Mouse (Mus musculus) lung, adult 2 months (tissue): ENCODE measurements around the gene Nop10.

ENCODE experiments used
- CTCF ChIP-seq: fragments of 200-500 bp; IDR thresholded peaks from 2 replicates; pipeline ENCODE4 v1.5.1; 2011; ENCODE audit warnings: mild to moderate bottlenecking, low read length, control low read depth; ENCODE audit not compliant: insufficient read depth
- POLR2A ChIP-seq: fragments of 200-500 bp; IDR thresholded peaks from 2 replicates; pipeline ENCODE4 v1.6.1; 2011; ENCODE audit warnings: low read depth, mild to moderate bottlenecking, control low read depth, low read length, borderline replicate concordance; ENCODE audit errors: extremely low read depth

DNA sequence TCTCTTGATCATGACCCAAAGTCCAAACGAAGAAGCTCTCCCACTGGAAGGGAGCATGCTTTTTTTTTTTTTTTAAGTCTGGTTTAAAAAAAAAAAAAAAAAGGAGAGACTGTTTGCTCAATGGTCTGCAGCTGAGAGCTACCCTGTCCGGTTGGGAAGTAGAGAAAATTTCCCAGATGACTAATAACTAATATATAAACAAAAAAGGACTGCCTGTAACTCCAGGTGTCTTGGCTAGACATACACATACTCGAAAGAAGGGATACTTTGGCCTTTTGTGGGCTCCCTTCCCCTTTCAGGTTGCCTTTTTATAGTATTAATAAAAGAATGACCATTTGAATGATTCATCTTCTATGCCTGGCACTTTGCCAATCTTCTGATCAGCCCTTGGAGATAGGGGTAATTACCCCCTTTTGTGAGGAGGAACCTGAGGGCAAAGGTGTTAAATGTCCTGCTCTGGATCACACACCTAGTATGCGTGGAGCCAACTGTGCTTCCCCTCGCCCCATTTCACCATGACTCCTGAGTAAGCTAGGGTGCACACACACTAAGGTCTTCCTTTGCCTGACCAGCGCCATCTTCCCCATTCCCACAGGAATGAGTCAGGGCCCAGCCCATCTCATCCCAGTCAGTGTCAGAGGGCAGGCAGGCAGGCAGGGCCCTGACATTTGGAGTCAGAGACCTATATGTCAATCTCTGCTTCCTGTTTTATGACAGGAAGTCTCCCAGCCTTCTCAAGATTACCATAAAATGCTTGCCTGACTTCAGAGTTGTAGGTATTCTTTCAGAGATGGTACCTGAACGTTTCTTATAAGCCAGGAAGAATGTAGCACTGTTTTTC lies 6.8 kb upstream of the Nop10 start:
- TF ChIP-seq CTCF = no peak
- no peak for TF ChIP-seq POLR2A
